12 mouse cellular contexts compared by ENCODE assay signal in the genomic region with DNA sequence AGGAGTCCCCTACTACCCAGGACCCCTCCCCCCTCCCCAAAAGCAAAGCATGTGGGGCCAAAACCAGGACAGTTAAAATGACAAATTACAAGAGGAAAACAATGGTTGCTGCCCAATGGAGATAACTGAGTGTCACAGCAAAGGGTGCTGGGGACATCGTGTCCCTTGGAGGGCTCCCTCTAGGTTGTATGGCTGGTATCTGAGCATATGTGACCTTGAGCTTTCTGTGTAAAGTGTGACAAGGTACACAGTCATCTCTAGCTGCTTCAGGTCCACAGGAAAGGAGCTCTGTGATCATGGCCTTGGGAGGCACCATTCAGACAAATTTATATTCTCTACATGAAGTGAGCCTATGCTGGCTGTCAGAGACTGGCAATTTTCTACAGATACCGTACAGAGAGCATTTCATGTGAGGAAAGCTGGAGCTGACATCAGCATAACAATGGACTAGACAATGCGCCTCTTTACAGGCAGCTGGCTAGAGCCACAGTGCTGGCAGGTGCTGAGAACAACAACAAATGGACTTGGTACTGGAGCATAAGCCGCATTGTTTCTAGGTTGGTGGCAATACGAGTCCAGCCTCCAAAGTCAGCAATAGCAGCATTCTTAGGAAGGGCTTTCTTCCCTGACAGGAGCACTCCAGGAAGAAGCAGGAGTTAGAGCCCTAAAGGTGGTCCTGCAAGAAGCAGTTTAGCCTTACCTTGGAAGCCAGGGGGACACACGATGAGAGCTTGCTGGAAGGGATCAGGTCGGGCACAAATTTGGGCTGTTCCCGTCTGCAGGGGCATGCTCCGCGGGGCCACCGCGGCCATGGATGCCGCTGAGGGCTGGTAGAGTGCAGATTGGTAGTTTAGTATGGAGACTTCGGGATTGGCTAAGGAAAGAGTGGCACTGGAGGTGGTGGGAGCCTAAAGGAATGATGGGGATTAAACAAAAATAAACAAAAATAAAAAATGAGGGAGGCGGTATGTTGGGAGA.
DNase-seq lines count a peak whose midpoint lies in the region; ATAC-seq and TF ChIP-seq lines count a peak whose summit lies in the region.
"Had no signal": no experiment of that assay in that cellular context is flagged by ENCODE, and none has a peak within 500 bp of the region (broad histone marks: within the 10 kb centered on the region; RNA-seq: fewer than 3 reads in every experiment).

No protein-coding gene starts in this region.

- H3K9ac ChIP-seq in hindbrain, embryonic 14.5 days = peak overlapping the region; percentile 17; the same call in 1 of the 2 replicates
- H3K9ac ChIP-seq in midbrain, postnatal 0 days (replicated peaks; ENCODE audit: low read length, poor library complexity, severe bottlenecking) = no peak overlapping the region
- H3K9ac ChIP-seq in intestine, embryonic 15.5 days = no peak overlapping the region

- TF ChIP-seq CTCF in brain, embryonic 14.5 days (IDR thresholded peaks at IDR 0.05; ENCODE audit: borderline replicate concordance, extremely low read depth, insufficient read depth, insufficient read length) = no peak
- TF ChIP-seq CTCF in midbrain, postnatal 0 days (IDR thresholded peaks at IDR 0.05) = peak; percentile 3; the same call in 1 of the 2 replicates

- peaks cover 54% of the 10 kb centered on the region for H3K36me3 ChIP-seq in hindbrain, embryonic 14.5 days (replicated peaks; ENCODE audit: control insufficient read depth, insufficient read depth)
- H3K36me3 ChIP-seq in midbrain, postnatal 0 days (ENCODE audit: insufficient read depth, low read length) = peaks cover 15% of the 10 kb centered on the region
- H3K36me3 ChIP-seq in intestine, embryonic 15.5 days = peaks cover 18% of the 10 kb centered on the region

- TF ChIP-seq POLR2A in brain, embryonic 14.5 days (IDR thresholded peaks at IDR 0.05; ENCODE audit: borderline replicate concordance, extremely low read depth, insufficient read depth, insufficient read length, poor library complexity, severe bottlenecking) = no peak

- H3K27ac ChIP-seq in hindbrain, embryonic 14.5 days = peak overlapping the region; percentile 69
- H3K27ac ChIP-seq in midbrain, postnatal 0 days (ENCODE audit: low read depth, low read length) = peak overlapping the region; percentile 48
- H3K27ac ChIP-seq in intestine, embryonic 15.5 days = no peak overlapping the region

- H3K9me3 ChIP-seq in hindbrain, embryonic 14.5 days (ENCODE audit: control insufficient read depth, low read length) = no peaks in the 10 kb centered on the region
- no peaks in the 10 kb centered on the region for H3K9me3 ChIP-seq in midbrain, postnatal 0 days (ENCODE audit: low read length)
- H3K9me3 ChIP-seq in intestine, embryonic 15.5 days = no peaks in the 10 kb centered on the region

- WGBS in hindbrain, embryonic 14.5 days = 59% methylated on average over 15 of the region's 15 CpGs
- WGBS in midbrain, postnatal 0 days = 50% methylated on average over 15 of the region's 15 CpGs
- 87% methylated on average over 15 of the region's 15 CpGs for WGBS in intestine, embryonic 15.5 days

- DNase-seq in layer of hippocampus, adult 11-12 months (ENCODE audit: low spot score) = peak; percentile 72
- no peak for DNase-seq in layer of hippocampus, adult 9-10 months (ENCODE audit: low spot score)
- DNase-seq in brain, embryonic 14.5 days (ENCODE audit: low read depth) = peak; percentile 80
- DNase-seq in hindbrain, embryonic 14.5 days (ENCODE audit: low spot score) = no peak
- peak; percentile 37 for DNase-seq in midbrain, postnatal 0 days (ENCODE audit: low spot score)
- DNase-seq in thymus, postnatal 25 days = no peak
- DNase-seq in testis, postnatal 14 days (ENCODE audit: low spot score) = no peak
- DNase-seq: adrenal gland, adult 2 months; heart, postnatal 36 days; kidney, postnatal 14 days had no signal

- no peaks in the 10 kb centered on the region for H3K27me3 ChIP-seq in hindbrain, embryonic 14.5 days (ENCODE audit: control insufficient read depth, insufficient read depth, low read length)
- no peaks in the 10 kb centered on the region for H3K27me3 ChIP-seq in midbrain, postnatal 0 days (ENCODE audit: insufficient read depth, low read length)
- H3K27me3 ChIP-seq in intestine, embryonic 15.5 days (replicated peaks) = no peaks in the 10 kb centered on the region

- ATAC-seq in hindbrain, embryonic 14.5 days (ENCODE audit: low FRiP score) = peak; percentile 68; the same call in 1 of the 2 replicates
- peak; percentile 63 for ATAC-seq in midbrain, postnatal 0 days (ENCODE audit: low FRiP score)
- ATAC-seq in intestine, embryonic 15.5 days = no peak

- no peaks in the 10 kb centered on the region; the same call in none of the 2 replicates for H3K4me1 ChIP-seq in hindbrain, embryonic 14.5 days (replicated peaks; ENCODE audit: control insufficient read depth, insufficient read depth, low read length)
- H3K4me1 ChIP-seq in midbrain, postnatal 0 days (ENCODE audit: insufficient read depth, low read length) = no peaks in the 10 kb centered on the region
- H3K4me1 ChIP-seq in intestine, embryonic 15.5 days (replicated peaks) = no peaks in the 10 kb centered on the region

- no peak overlapping the region for H3K4me3 ChIP-seq in hindbrain, embryonic 14.5 days (replicated peaks; ENCODE audit: low read length)
- no peak overlapping the region for H3K4me3 ChIP-seq in midbrain, postnatal 0 days (ENCODE audit: low read depth, low read length)
- no peak overlapping the region for H3K4me3 ChIP-seq in intestine, embryonic 15.5 days (replicated peaks)

- no peak overlapping the region for H3K4me2 ChIP-seq in hindbrain, embryonic 14.5 days (replicated peaks)
- H3K4me2 ChIP-seq in midbrain, postnatal 0 days (ENCODE audit: low read depth, low read length, poor library complexity, severe bottlenecking) = no peak overlapping the region
- no peak overlapping the region for H3K4me2 ChIP-seq in intestine, embryonic 15.5 days (replicated peaks)
- H3K4me2 ChIP-seq: liver, embryonic 11.5 days had no signal

Comparison
In these comparisons a context has a peak if more than half of its experiments do, and no peak if none do; other contexts are left out.
1. DNase-seq: peak in layer of hippocampus, adult 11-12 months (single experiment), brain, embryonic 14.5 days (single experiment) and midbrain, postnatal 0 days (single experiment); none in layer of hippocampus, adult 9-10 months (single experiment), hindbrain, embryonic 14.5 days (single experiment), thymus, postnatal 25 days (single experiment) and testis, postnatal 14 days (single experiment).